Mouse (Mus musculus) CH12.LX (cell line): ENCODE measurements at regions not wholly inside any gene's neighbourhood (a gene's known extent, or its start where the extent isn't known, plus 50 kb on each side); places are given as distances from the start of the nearest gene placed in this dataset.

Experiments
- DNase-seq: peaks from one replicate; pipeline ENCODE4 v3.0.0-alpha.2; 2013; ENCODE audit errors: extremely low read depth
- H3K27ac ChIP-seq: 2 replicates; pipeline ENCODE4 v1.5.1; 2012; ENCODE audit warnings: low read depth, mild to moderate bottlenecking, control low read depth, moderate library complexity; ENCODE audit not compliant: insufficient read depth
- H3K27me3 ChIP-seq: replicated peaks from 2 replicates; pipeline ENCODE3; 2012; ENCODE audit warnings: inconsistent platforms
- H3K36me3 ChIP-seq, 2 experiments: replicated peaks in 1 of 2; 2 replicates each; pipeline versions ENCODE3 to v1.6.1; 2012; ENCODE audit warnings: inconsistent platforms in 1 of 2, low read length in 1 of 2, mild to moderate bottlenecking in 1 of 2, mixed read lengths in 1 of 2, moderate library complexity in 1 of 2; ENCODE audit not compliant: control insufficient read depth in 1 of 2, insufficient read depth in 1 of 2
- H3K4me1 ChIP-seq, 2 experiments: 2 replicates each; pipeline ENCODE4 v1.6.1; 2012; ENCODE audit warnings: inconsistent platforms in 1 of 2, moderate library complexity in 1 of 2; ENCODE audit not compliant: insufficient read depth in 2 of 2, control insufficient read depth in 1 of 2
- H3K4me2 ChIP-seq: 2 replicates; pipeline ENCODE4 v1.6.1; 2012; ENCODE audit warnings: low read depth, mild to moderate bottlenecking, control low read depth; ENCODE audit not compliant: poor library complexity, insufficient read depth, severe bottlenecking
- H3K4me3 ChIP-seq, 3 experiments: fragments of 150-350 bp in 1 of 3; sonication (generic) in 1 of 3; replicated peaks in 1 of 3; 2 replicates each; pipeline versions ENCODE3 to v1.5.1; 2011 to 2012; ENCODE audit warnings: low read depth in 2 of 3, low read length in 2 of 3, mild to moderate bottlenecking in 2 of 3, moderate library complexity in 2 of 3, control low read depth in 1 of 3, improper control_type of control experiment in 1 of 3, inconsistent platforms in 1 of 3, mixed read lengths in 1 of 3; ENCODE audit not compliant: poor library complexity in 1 of 3
- H3K79me2 ChIP-seq: replicated peaks from 2 replicates; pipeline ENCODE4 v1.6.1; 2012; ENCODE audit warnings: mild to moderate bottlenecking, moderate library complexity; ENCODE audit not compliant: control insufficient read depth, poor library complexity, insufficient read depth, severe bottlenecking; ENCODE audit errors: extremely low read depth
- H3K9ac ChIP-seq: 2 replicates; pipeline ENCODE4 v1.6.1; 2012; ENCODE audit warnings: low read depth, mild to moderate bottlenecking, control low read depth, moderate library complexity; ENCODE audit not compliant: insufficient read depth
- H3K9me3 ChIP-seq: replicated peaks from 2 replicates; pipeline ENCODE3; 2012; ENCODE audit warnings: low read length, inconsistent platforms, mixed read lengths
- CHD1 ChIP-seq: IDR thresholded peaks from 2 replicates; pipeline ENCODE4 v1.6.1; 2012; ENCODE audit warnings: low read depth, low read length, improper control_type of control experiment, inconsistent platforms
- CHD2 ChIP-seq: IDR thresholded peaks from 2 replicates; pipeline ENCODE4 v1.6.1; 2011; ENCODE audit warnings: low read length, improper control_type of control experiment
- CTCF ChIP-seq, 2 experiments: IDR thresholded peaks in 1 of 2; conservative IDR thresholded peaks in 1 of 2; 2 replicates each; pipeline ENCODE4 v1.5.1; 2011 to 2012; ENCODE audit warnings: low read depth in 2 of 2, low read length in 2 of 2, improper control_type of control experiment in 1 of 2, inconsistent platforms in 1 of 2, mild to moderate bottlenecking in 1 of 2, moderate library complexity in 1 of 2
- E2F4 ChIP-seq: IDR thresholded peaks from 2 replicates; pipeline ENCODE4 v1.6.1; 2011; ENCODE audit warnings: low read depth, low read length, improper control_type of control experiment; ENCODE audit not compliant: insufficient replicate concordance
- ETS1 ChIP-seq: conservative IDR thresholded peaks from 2 replicates; pipeline ENCODE4 v1.6.1; 2012; ENCODE audit warnings: low read depth, mild to moderate bottlenecking, inconsistent platforms, low read length, improper control_type of control experiment, moderate library complexity
- GABPA ChIP-seq: IDR thresholded peaks from 2 replicates; pipeline ENCODE4 v1.6.1; 2012; ENCODE audit warnings: low read depth, low read length, improper control_type of control experiment, inconsistent platforms; ENCODE audit not compliant: insufficient replicate concordance
- JUN ChIP-seq: IDR thresholded peaks from 2 replicates; pipeline ENCODE4 v1.6.1; 2011; ENCODE audit warnings: low read depth, mild to moderate bottlenecking, low read length, improper control_type of control experiment, moderate library complexity; ENCODE audit not compliant: insufficient read depth
- KAT2A ChIP-seq: IDR thresholded peaks from 2 replicates; pipeline ENCODE4 v1.6.1; 2012; ENCODE audit warnings: low read length, improper control_type of control experiment, inconsistent platforms; ENCODE audit not compliant: insufficient replicate concordance
- MAX ChIP-seq: IDR thresholded peaks from 2 replicates; pipeline ENCODE4 v1.6.1; 2011; ENCODE audit warnings: low read length, improper control_type of control experiment
- MAZ ChIP-seq: IDR thresholded peaks from 2 replicates; pipeline ENCODE4 v1.6.1; 2012; ENCODE audit warnings: low read depth, mild to moderate bottlenecking, inconsistent platforms, low read length, improper control_type of control experiment, moderate library complexity
- MEF2A ChIP-seq: IDR thresholded peaks from 2 replicates; pipeline ENCODE4 v1.6.1; 2014; ENCODE audit warnings: low read depth, mild to moderate bottlenecking, inconsistent platforms, low read length, improper control_type of control experiment, borderline replicate concordance
- MXI1 ChIP-seq: IDR thresholded peaks from 2 replicates; pipeline ENCODE4 v1.6.1; 2011; ENCODE audit warnings: mild to moderate bottlenecking, low read depth, low read length, improper control_type of control experiment
- MYC ChIP-seq: IDR thresholded peaks from 2 replicates; pipeline ENCODE4 v1.6.1; 2011; ENCODE audit warnings: low read depth, mild to moderate bottlenecking, improper control_type of control experiment, low read length
- PAX5 ChIP-seq: IDR thresholded peaks from 2 replicates; pipeline ENCODE4 v1.6.1; 2012; ENCODE audit warnings: low read length, inconsistent platforms, mixed read lengths
- POLR2A ChIP-seq: IDR thresholded peaks from 2 replicates; pipeline ENCODE4 v1.6.1; 2011; ENCODE audit warnings: low read depth, mild to moderate bottlenecking, improper control_type of control experiment, low read length
- RCOR1 ChIP-seq: conservative IDR thresholded peaks from 2 replicates; pipeline ENCODE4 v1.6.1; 2012; ENCODE audit warnings: low read depth, mild to moderate bottlenecking, inconsistent platforms, low read length, improper control_type of control experiment
- SIN3A ChIP-seq: IDR thresholded peaks from 2 replicates; pipeline ENCODE4 v1.6.1; 2012; ENCODE audit warnings: low read length, improper control_type of control experiment, inconsistent platforms
- TCF12 ChIP-seq: IDR thresholded peaks from 2 replicates; pipeline ENCODE4 v1.6.1; 2014; ENCODE audit warnings: low read depth, mild to moderate bottlenecking, inconsistent platforms, low read length, improper control_type of control experiment
- USF1 ChIP-seq: IDR thresholded peaks from 2 replicates; pipeline ENCODE4 v1.6.1; 2014; ENCODE audit warnings: low read depth, mild to moderate bottlenecking, inconsistent platforms, low read length, improper control_type of control experiment
- ZC3H11A ChIP-seq: IDR thresholded peaks from 2 replicates; pipeline ENCODE4 v1.6.1; 2012; ENCODE audit warnings: low read depth, mild to moderate bottlenecking, inconsistent platforms, low read length, improper control_type of control experiment
- ZMIZ1 ChIP-seq: IDR thresholded peaks from 2 replicates; pipeline ENCODE4 v1.6.1; 2012; ENCODE audit warnings: low read depth, mild to moderate bottlenecking, inconsistent platforms, low read length, improper control_type of control experiment
- ZNF384 ChIP-seq: IDR thresholded peaks from 2 replicates; pipeline ENCODE4 v1.6.1; 2012; ENCODE audit warnings: low read depth, low read length, improper control_type of control experiment, inconsistent platforms
- dilution Hi-C: fragments of 300-500 bp; cut with MboI; formaldehyde crosslinking; loops from 2 replicates; pipeline ENCODE4 v1.14.3; 2020; ENCODE audit warnings: low sequenced_read_pairs; ENCODE audit not compliant: extremely low pct_unique_long_range_greater_than_20kb, extremely low pct_ligation_motif_present
- in situ Hi-C: fragments of 300-500 bp; cut with MboI; formaldehyde crosslinking; loops from 3 replicates; pipeline ENCODE4 v1.14.3; 2019; ENCODE audit warnings: low sequenced_read_pairs, low pct_ligation_motif_present, low pct_unique_long_range_greater_than_20kb, mixed read lengths

GRCm38 (mm10) chr1:98191331-98191730 is 95.9 kb upstream of the Pam start:
- in situ Hi-C loops (no loop called here), dilution Hi-C loops (no loop called here)
- Histone ChIP-seq H3K4me1 (no peaks in the 10 kb centered on the region), H3K27me3 (no peaks in the 10 kb centered on the region), H3K27ac (no peak overlapping the region), H3K79me2 (no peaks in the 10 kb centered on the region), H3K9me3 (peaks cover 41% of the 10 kb centered on the region), H3K9ac (no peak overlapping the region), H3K36me3 (no peaks in the 10 kb centered on the region), H3K4me2 (no peak overlapping the region), H3K4me3 (no peak overlapping the region)
- TF ChIP-seq MXI1 (no peak), MAX (no peak), KAT2A (no peak), ZNF384 (no peak), RCOR1 (no peak), CHD1 (no peak), CTCF (conservative IDR thresholded peaks at IDR 0.05 in 1 of 2, IDR thresholded peaks at IDR 0.05 in 1 of 2; ENCODE audit: low read depth in 2 of 2, low read length in 2 of 2) (no peak), MAZ (no peak), USF1 (no peak), POLR2A (no peak), TCF12 (no peak), ETS1 (no peak), MEF2A (no peak), GABPA (no peak)
- no peak for DNase-seq

- H3K4me1 ChIP-seq = no peaks in the 10 kb centered on the region
- in situ Hi-C loops = no loop called here
- no peak overlapping the region for H3K4me2 ChIP-seq
- no peaks in the 10 kb centered on the region for H3K79me2 ChIP-seq
- peaks cover 40% of the 10 kb centered on the region for H3K9me3 ChIP-seq
- no peak overlapping the region for H3K27ac ChIP-seq
- dilution Hi-C loops = no loop called here
- H3K9ac ChIP-seq = no peak overlapping the region
- TF ChIP-seq MEF2A (no peak), MAX (no peak), ZMIZ1 (no peak), TCF12 (no peak)
- H3K27me3 ChIP-seq = no peaks in the 10 kb centered on the region
- H3K36me3 ChIP-seq = no peaks in the 10 kb centered on the region
- H3K4me3 ChIP-seq = no peak overlapping the region
- no peak for DNase-seq
These were observed 95.3 kb upstream of the Pam start for GRCm38 (mm10) chr1:98190741-98191140.

DNA sequence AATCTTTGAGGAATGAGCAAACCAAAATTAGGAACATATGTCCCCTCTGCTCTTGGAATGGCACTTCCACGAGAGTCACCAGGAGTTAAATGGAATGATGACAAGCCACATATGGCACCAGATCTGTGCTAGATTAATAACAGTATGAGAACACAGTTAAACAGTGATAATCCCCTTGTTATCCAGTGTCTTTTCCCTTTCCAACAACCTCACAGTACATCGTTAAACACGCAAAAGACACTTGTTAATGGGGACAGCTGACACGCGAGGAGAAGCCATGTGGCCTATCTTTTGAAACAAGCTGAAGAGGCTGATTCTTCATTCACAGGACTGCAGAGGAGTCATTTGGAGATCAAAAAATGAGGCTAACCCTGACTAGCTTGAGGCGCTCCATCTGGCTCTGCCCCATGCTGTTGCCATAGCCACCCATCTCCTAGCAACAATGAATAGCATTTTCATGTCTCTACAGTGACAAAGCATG is 94.6 kb upstream of the Pam start:
- no peak for DNase-seq
- peaks cover 40% of the 10 kb centered on the region for H3K9me3 ChIP-seq
- TF ChIP-seq ZMIZ1 = no peak
- TF ChIP-seq SIN3A = no peak
- no peak for TF ChIP-seq RCOR1
- TF ChIP-seq JUN = no peak
- no peak for TF ChIP-seq ETS1
- TF ChIP-seq PAX5 = no peak
- no peak for TF ChIP-seq E2F4
- TF ChIP-seq POLR2A = no peak
- TF ChIP-seq MYC = no peak
- TF ChIP-seq CHD2 = no peak
- no peak for TF ChIP-seq ZC3H11A
- TF ChIP-seq MAZ = no peak
- TF ChIP-seq GABPA = no peak
- TF ChIP-seq, all 38 proteins: peak for 0
- Histone ChIP-seq H3K27ac (no peak overlapping the region), H3K4me3 (no peak overlapping the region), H3K4me1 (no peaks in the 10 kb centered on the region), H3K9ac (no peak overlapping the region), H3K79me2 (no peaks in the 10 kb centered on the region), H3K4me2 (no peak overlapping the region), H3K27me3 (no peaks in the 10 kb centered on the region), H3K36me3 (no peaks in the 10 kb centered on the region)
- dilution Hi-C loops = no loop called here
- in situ Hi-C loops = no loop called here
